Mouse (Mus musculus) liver, embryonic 15.5 days (tissue): ENCODE results near the gene Mpped2. TPM values are rescaled to one million over a fixed set of nuclear protein-coding genes. Genes with fewer than 3 reads are reported as not detected.

Experiments used
- ATAC-seq: fragments of 200-750 bp; cut with Nextera tagmentation; 2 replicates; pipeline ENCODE4 v1.8.0; 2017; ENCODE audit warnings: moderate number of reproducible peaks, mild to moderate bottlenecking, moderate library complexity; ENCODE audit not compliant: insufficient read depth
- H3K27ac ChIP-seq: fragments of 300-500 bp; sonication (generic); replicated peaks from 2 replicates; pipeline ENCODE4 v1.5.1; 2015; ENCODE audit warnings: mild to moderate bottlenecking, inconsistent platforms
- H3K27me3 ChIP-seq: fragments of 300-500 bp; sonication (generic); 2 replicates; pipeline ENCODE4 v1.6.1; 2015; ENCODE audit warnings: mild to moderate bottlenecking, inconsistent platforms
- H3K36me3 ChIP-seq: fragments of 300-500 bp; sonication (generic); replicated peaks from 2 replicates; pipeline ENCODE4 v1.6.1; 2015; ENCODE audit warnings: moderate library complexity, mild to moderate bottlenecking, inconsistent platforms
- H3K4me1 ChIP-seq: fragments of 300-500 bp; sonication (generic); replicated peaks from 2 replicates; pipeline ENCODE4 v1.6.1; 2015; ENCODE audit warnings: inconsistent platforms
- H3K4me2 ChIP-seq: fragments of 300-500 bp; sonication (generic); 2 replicates; pipeline ENCODE4 v1.6.1; 2015; ENCODE audit warnings: moderate library complexity, mild to moderate bottlenecking, inconsistent platforms
- H3K4me3 ChIP-seq: fragments of 300-500 bp; sonication (generic); replicated peaks from 2 replicates; pipeline ENCODE4 v1.5.1; 2015; ENCODE audit warnings: mild to moderate bottlenecking, inconsistent platforms
- H3K9ac ChIP-seq: fragments of 300-500 bp; sonication (generic); 2 replicates; pipeline ENCODE4 v1.6.1; 2015; ENCODE audit warnings: moderate library complexity, mild to moderate bottlenecking, inconsistent platforms
- H3K9me3 ChIP-seq: fragments of 300-500 bp; sonication (generic); replicated peaks from 2 replicates; pipeline ENCODE4 v1.6.1; 2016; ENCODE audit warnings: inconsistent platforms
- WGBS: fragments of 180-500 bp; shearing (Covaris S2); methylation state at CpG from one replicate; pipeline ENCODE4 v1.1.7; 2015; ENCODE audit warnings: mixed read lengths; ENCODE audit not compliant: insufficient replicate concordance; 5-methylcytosine and 5-hydroxymethylcytosine counted together
- polyA plus RNA-seq: library from polyadenylated mRNA; unstranded; fragments of >200 nt; fragmentation: Nextera tagmentation; extraction: Ambion mirVana; gene quantifications from 2 replicates; pipeline ENCODE4 v1.2.1, GENCODE M21; 2015

The Mpped2 gene
- polyA plus RNA-seq, 1 experiment from 2014 or later: 2.1 TPM

- no peaks in the 10 kb centered on the region for H3K36me3 ChIP-seq
- H3K27ac ChIP-seq: no peak overlapping the region
- no peaks in the 10 kb centered on the region for H3K27me3 ChIP-seq
- no peaks in the 10 kb centered on the region; the same call in 1 of the 2 replicates for H3K4me1 ChIP-seq
- H3K4me3 ChIP-seq: no peak overlapping the region
- H3K9ac ChIP-seq: no peak overlapping the region
- no peaks in the 10 kb centered on the region for H3K9me3 ChIP-seq
- ATAC-seq: no peak
- no peak overlapping the region for H3K4me2 ChIP-seq
- WGBS: 75% methylated on average over 6 of the region's 6 CpGs
These were observed 53.1 kb downstream of the Mpped2 start for GRCm38 (mm10) chr2:106746211-106746610.

GRCm38 (mm10) chr2:106746905-106747304 lies 53.8 kb downstream of the Mpped2 start:
- H3K4me2 ChIP-seq: no peak overlapping the region
- 53% methylated on average over 4 of the region's 4 CpGs for WGBS
- no peaks in the 10 kb centered on the region for H3K9me3 ChIP-seq
- no peak overlapping the region for H3K9ac ChIP-seq
- no peak overlapping the region for H3K27ac ChIP-seq
- H3K36me3 ChIP-seq: no peaks in the 10 kb centered on the region
- H3K4me1 ChIP-seq: no peaks in the 10 kb centered on the region; the same call in 1 of the 2 replicates
- no peaks in the 10 kb centered on the region for H3K27me3 ChIP-seq
- no peak overlapping the region for H3K4me3 ChIP-seq
- ATAC-seq: no peak

GRCm38 (mm10) chr2:106747342-106747741 lies 54.3 kb downstream of the Mpped2 start:
- Histone ChIP-seq H3K4me2 (no peak overlapping the region), H3K36me3 (no peaks in the 10 kb centered on the region), H3K4me1 (no peaks in the 10 kb centered on the region; the same call in 1 of the 2 replicates), H3K27ac (no peak overlapping the region), H3K27me3 (no peaks in the 10 kb centered on the region), H3K4me3 (no peak overlapping the region), H3K9me3 (no peaks in the 10 kb centered on the region), H3K9ac (no peak overlapping the region)
- no peak for ATAC-seq
- WGBS: 73% methylated on average over 4 of the region's 4 CpGs

- Histone ChIP-seq H3K4me1 (no peaks in the 10 kb centered on the region), H3K4me2 (no peak overlapping the region), H3K4me3 (no peak overlapping the region), H3K9ac (no peak overlapping the region), H3K9me3 (no peaks in the 10 kb centered on the region), H3K27me3 (no peaks in the 10 kb centered on the region), H3K27ac (no peak overlapping the region), H3K36me3 (no peaks in the 10 kb centered on the region)
- no peak for ATAC-seq
- WGBS: 57% methylated on average over 3 of the region's 3 CpGs
These were observed 57.8 kb downstream of the Mpped2 start for GRCm38 (mm10) chr2:106750878-106751277.

- 68% methylated on average over 5 of the region's 5 CpGs for WGBS
- no peak overlapping the region for H3K4me2 ChIP-seq
- no peak for ATAC-seq
- H3K27me3 ChIP-seq: no peaks in the 10 kb centered on the region
- H3K4me1 ChIP-seq: no peaks in the 10 kb centered on the region
- H3K36me3 ChIP-seq: no peaks in the 10 kb centered on the region
- no peaks in the 10 kb centered on the region for H3K9me3 ChIP-seq
- H3K9ac ChIP-seq: no peak overlapping the region
- H3K27ac ChIP-seq: no peak overlapping the region
- H3K4me3 ChIP-seq: no peak overlapping the region
These were observed 60.6 kb downstream of the Mpped2 start for GRCm38 (mm10) chr2:106753703-106754102.

GRCm38 (mm10) chr2:106754696-106755095 lies 61.6 kb downstream of the Mpped2 start:
- no peak overlapping the region for H3K27ac ChIP-seq

GRCm38 (mm10) chr2:106756354-106757103 lies 63.5 kb downstream of the Mpped2 start:
- H3K4me2 ChIP-seq: no peak overlapping the region
- H3K27ac ChIP-seq: no peak overlapping the region
- no peaks in the 10 kb centered on the region for H3K27me3 ChIP-seq
- no peak for ATAC-seq
- no peaks in the 10 kb centered on the region for H3K36me3 ChIP-seq
- no peak overlapping the region for H3K9ac ChIP-seq
- 60% methylated on average over 13 of the region's 13 CpGs for WGBS
- no peak overlapping the region for H3K4me3 ChIP-seq
- H3K9me3 ChIP-seq: no peaks in the 10 kb centered on the region
- H3K4me1 ChIP-seq: no peaks in the 10 kb centered on the region

More at GRCm38 (mm10) chr2:106754696-106755095, 61.6 kb downstream of the Mpped2 start:
- no peak overlapping the region for H3K9ac ChIP-seq
- H3K27me3 ChIP-seq: no peaks in the 10 kb centered on the region
- H3K36me3 ChIP-seq: no peaks in the 10 kb centered on the region
- no peaks in the 10 kb centered on the region for H3K4me1 ChIP-seq
- no peak overlapping the region for H3K4me2 ChIP-seq
- WGBS: 59% methylated on average over 5 of the region's 5 CpGs
- no peaks in the 10 kb centered on the region for H3K9me3 ChIP-seq
- ATAC-seq: no peak
- H3K4me3 ChIP-seq: no peak overlapping the region

GRCm38 (mm10) chr2:106762920-106763319 lies 69.9 kb downstream of the Mpped2 start:
- Histone ChIP-seq H3K4me2 (no peak overlapping the region), H3K27ac (no peak overlapping the region), H3K9ac (no peak overlapping the region), H3K27me3 (no peaks in the 10 kb centered on the region), H3K4me1 (no peaks in the 10 kb centered on the region), H3K9me3 (no peaks in the 10 kb centered on the region), H3K36me3 (no peaks in the 10 kb centered on the region), H3K4me3 (no peak overlapping the region)
- 66% methylated on average over 8 of the region's 8 CpGs for WGBS
- no peak for ATAC-seq

GRCm38 (mm10) chr2:106769236-106769635 lies 76.2 kb downstream of the Mpped2 start:
- Histone ChIP-seq H3K36me3 (no peaks in the 10 kb centered on the region), H3K4me1 (no peaks in the 10 kb centered on the region), H3K4me3 (no peak overlapping the region), H3K27me3 (no peaks in the 10 kb centered on the region), H3K9ac (no peak overlapping the region), H3K4me2 (no peak overlapping the region), H3K27ac (no peak overlapping the region), H3K9me3 (no peaks in the 10 kb centered on the region)
- WGBS: 76% methylated on average over 12 of the region's 12 CpGs
- ATAC-seq: no peak

GRCm38 (mm10) chr2:106772643-106773042 lies 79.6 kb downstream of the Mpped2 start:
- no peak overlapping the region for H3K9ac ChIP-seq
- WGBS: 62% methylated on average over 5 of the region's 5 CpGs
- H3K27ac ChIP-seq: no peak overlapping the region

GRCm38 (mm10) chr2:106774251-106775196 lies 81.5 kb downstream of the Mpped2 start:
- H3K9me3 ChIP-seq: no peaks in the 10 kb centered on the region
- ATAC-seq: no peak
- 48% methylated on average over 10 of the region's 10 CpGs for WGBS

More at GRCm38 (mm10) chr2:106772643-106773042, 79.6 kb downstream of the Mpped2 start:
- Histone ChIP-seq H3K36me3 (no peaks in the 10 kb centered on the region), H3K4me1 (no peaks in the 10 kb centered on the region), H3K4me2 (no peak overlapping the region), H3K4me3 (no peak overlapping the region), H3K27me3 (no peaks in the 10 kb centered on the region), H3K9me3 (no peaks in the 10 kb centered on the region)
- ATAC-seq: no peak

More at GRCm38 (mm10) chr2:106774251-106775196, 81.5 kb downstream of the Mpped2 start:
- no peaks in the 10 kb centered on the region for H3K4me1 ChIP-seq
- no peaks in the 10 kb centered on the region for H3K36me3 ChIP-seq
- no peak overlapping the region for H3K4me2 ChIP-seq
- H3K27ac ChIP-seq: no peak overlapping the region
- no peaks in the 10 kb centered on the region for H3K27me3 ChIP-seq
- H3K4me3 ChIP-seq: no peak overlapping the region
- no peak overlapping the region for H3K9ac ChIP-seq
